Mouse (Mus musculus): ENCODE measurements around the gene Gm20388. TPM values are rescaled to one million over a fixed set of nuclear protein-coding genes. Genes with fewer than 3 reads are reported as not detected.
A peak's percentile ranks its signal among the peaks of the same experiment; 100 is the strongest.

The Gm20388 gene
- polyA plus RNA-seq, 1 experiment, result 49.7 TPM

DNA sequence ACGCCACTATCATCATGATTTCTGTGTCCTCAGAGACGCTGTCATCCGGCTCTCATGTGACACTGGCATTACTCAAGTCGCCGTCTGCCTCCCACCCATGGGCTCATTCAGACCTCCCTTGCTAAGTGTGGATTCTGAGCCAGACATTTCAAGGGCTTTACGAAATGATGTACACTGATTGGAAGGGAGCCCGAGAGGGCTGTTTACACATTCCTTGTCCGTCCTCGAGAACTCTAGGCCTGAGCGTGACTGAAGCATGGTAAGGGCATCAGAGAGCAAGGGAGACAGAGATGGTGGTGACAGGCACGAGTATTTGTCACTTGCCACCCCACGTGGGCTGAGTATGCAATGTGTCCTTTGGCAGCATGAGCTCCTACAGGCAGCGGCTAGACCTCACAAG is 4271.6 kb downstream of the Gm20388 start:
- no peaks in the 10 kb centered on the region for H3K36me3 ChIP-seq (ENCODE audit: control insufficient read depth, insufficient read depth, low read length)
- WGBS, result 60% methylated on average over 13 of the region's 13 CpGs
- H3K27me3 ChIP-seq (replicated peaks; ENCODE audit: control insufficient read depth, insufficient read depth, low read length), result no peaks in the 10 kb centered on the region
- no peak for TF ChIP-seq CTCF (conservative IDR thresholded peaks at IDR 0.05; ENCODE audit: insufficient read depth, insufficient read length, low read depth, low read length)
- TF ChIP-seq POLR2A (IDR thresholded peaks at IDR 0.05; ENCODE audit: low read depth, low read length), result no peak
- peak; percentile 11 for DNase-seq
- no peaks in the 10 kb centered on the region for H3K4me1 ChIP-seq (ENCODE audit: control insufficient read depth, insufficient read depth, low read length)
- H3K27ac ChIP-seq (ENCODE audit: insufficient read depth, low read depth, low read length), result no peak overlapping the region
- H3K4me3 ChIP-seq (ENCODE audit: insufficient read depth, low read depth, low read length), result no peak overlapping the region

DNA sequence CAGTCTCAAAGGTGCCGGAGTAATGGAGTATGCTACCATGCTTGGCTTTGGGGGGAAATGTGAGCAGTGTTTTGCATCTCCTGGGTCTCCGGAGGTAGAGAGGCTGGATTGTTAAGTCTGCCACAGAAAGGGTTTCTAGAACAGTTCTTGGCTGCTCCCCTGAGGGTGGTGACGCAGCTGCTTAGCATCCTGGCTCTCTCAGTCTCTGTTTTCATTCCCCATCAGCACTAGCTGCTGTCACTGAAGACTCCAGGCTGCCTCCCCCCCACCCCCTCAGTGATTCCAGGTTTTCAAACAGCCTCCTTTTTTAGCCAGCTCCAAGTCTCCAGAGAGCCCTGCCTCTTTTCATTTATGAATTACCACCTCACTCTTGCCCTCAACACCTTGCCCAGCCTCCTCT is 4273.4 kb downstream of the Gm20388 start:
- DNase-seq, result no peak
- H3K36me3 ChIP-seq (ENCODE audit: control insufficient read depth, insufficient read depth, low read length), result no peaks in the 10 kb centered on the region
- no peaks in the 10 kb centered on the region for H3K27me3 ChIP-seq (replicated peaks; ENCODE audit: control insufficient read depth, insufficient read depth, low read length)
- no peak overlapping the region for H3K4me3 ChIP-seq (ENCODE audit: insufficient read depth, low read depth, low read length)
- no peak overlapping the region for H3K27ac ChIP-seq (ENCODE audit: insufficient read depth, low read depth, low read length)
- WGBS, result 88% methylated on average over 3 of the region's 3 CpGs
- no peaks in the 10 kb centered on the region for H3K4me1 ChIP-seq (ENCODE audit: control insufficient read depth, insufficient read depth, low read length)
- TF ChIP-seq POLR2A (IDR thresholded peaks at IDR 0.05; ENCODE audit: low read depth, low read length) (no peak), CTCF (conservative IDR thresholded peaks at IDR 0.05; ENCODE audit: insufficient read depth, insufficient read length, low read depth, low read length) (no peak)

DNA sequence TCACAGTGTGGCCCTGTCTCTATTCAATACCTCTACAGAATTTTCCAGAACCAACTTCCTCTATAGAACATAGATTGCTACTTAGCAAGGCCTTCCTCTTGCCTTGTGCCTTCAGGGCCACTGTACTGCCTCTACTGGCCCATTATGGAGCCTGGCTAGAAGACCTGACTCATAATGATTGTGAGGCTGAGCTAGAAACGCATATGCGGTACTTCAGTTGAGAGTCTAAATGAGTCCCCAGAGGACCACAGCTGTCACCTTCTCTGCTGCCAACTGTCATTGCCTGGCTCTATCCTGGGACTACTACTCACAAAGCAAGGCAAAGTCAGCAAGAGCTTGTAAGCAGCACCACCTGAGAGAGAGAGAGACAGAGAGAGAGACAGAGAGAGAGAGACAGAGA is 4273.9 kb downstream of the Gm20388 start:
- no peak overlapping the region for H3K27ac ChIP-seq (ENCODE audit: insufficient read depth, low read depth, low read length)
- no peaks in the 10 kb centered on the region for H3K27me3 ChIP-seq (replicated peaks; ENCODE audit: control insufficient read depth, insufficient read depth, low read length)
- no peak for TF ChIP-seq CTCF (conservative IDR thresholded peaks at IDR 0.05; ENCODE audit: insufficient read depth, insufficient read length, low read depth, low read length)
- TF ChIP-seq POLR2A (IDR thresholded peaks at IDR 0.05; ENCODE audit: low read depth, low read length), result no peak
- no peak overlapping the region for H3K4me3 ChIP-seq (ENCODE audit: insufficient read depth, low read depth, low read length)
- DNase-seq, result no peak
- H3K4me1 ChIP-seq (ENCODE audit: control insufficient read depth, insufficient read depth, low read length), result no peaks in the 10 kb centered on the region
- 84% methylated on average over 2 of the region's 2 CpGs for WGBS
- no peaks in the 10 kb centered on the region for H3K36me3 ChIP-seq (ENCODE audit: control insufficient read depth, insufficient read depth, low read length)

DNA sequence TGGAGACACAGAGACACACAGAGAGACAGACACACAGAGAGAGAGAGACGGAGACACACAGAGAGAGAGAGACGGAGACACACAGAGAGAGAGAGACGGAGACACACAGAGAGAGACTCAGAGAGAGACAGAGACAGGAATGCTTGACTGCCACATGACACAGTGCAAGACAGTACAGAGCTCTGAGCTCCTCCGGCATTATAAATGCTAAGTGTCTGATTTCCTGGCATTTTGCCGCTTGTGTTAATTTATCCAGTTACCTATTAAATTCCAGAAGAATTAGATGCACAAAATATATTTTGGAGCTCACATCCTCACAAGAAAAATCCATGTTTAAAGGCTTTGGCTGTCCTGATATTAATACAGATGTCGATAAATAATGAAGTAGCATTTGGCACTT is 4274.4 kb downstream of the Gm20388 start:
- Histone ChIP-seq H3K27me3 (replicated peaks; ENCODE audit: control insufficient read depth, insufficient read depth, low read length) (no peaks in the 10 kb centered on the region), H3K36me3 (ENCODE audit: control insufficient read depth, insufficient read depth, low read length) (no peaks in the 10 kb centered on the region), H3K27ac (ENCODE audit: insufficient read depth, low read depth, low read length) (no peak overlapping the region), H3K4me1 (ENCODE audit: control insufficient read depth, insufficient read depth, low read length) (no peaks in the 10 kb centered on the region), H3K4me3 (ENCODE audit: insufficient read depth, low read depth, low read length) (no peak overlapping the region)
- WGBS, result 70% methylated on average over 6 of the region's 6 CpGs
- peak; percentile 14 for DNase-seq
- no peak for TF ChIP-seq POLR2A (IDR thresholded peaks at IDR 0.05; ENCODE audit: low read depth, low read length)
- no peak for TF ChIP-seq CTCF (conservative IDR thresholded peaks at IDR 0.05; ENCODE audit: insufficient read depth, insufficient read length, low read depth, low read length)

DNA sequence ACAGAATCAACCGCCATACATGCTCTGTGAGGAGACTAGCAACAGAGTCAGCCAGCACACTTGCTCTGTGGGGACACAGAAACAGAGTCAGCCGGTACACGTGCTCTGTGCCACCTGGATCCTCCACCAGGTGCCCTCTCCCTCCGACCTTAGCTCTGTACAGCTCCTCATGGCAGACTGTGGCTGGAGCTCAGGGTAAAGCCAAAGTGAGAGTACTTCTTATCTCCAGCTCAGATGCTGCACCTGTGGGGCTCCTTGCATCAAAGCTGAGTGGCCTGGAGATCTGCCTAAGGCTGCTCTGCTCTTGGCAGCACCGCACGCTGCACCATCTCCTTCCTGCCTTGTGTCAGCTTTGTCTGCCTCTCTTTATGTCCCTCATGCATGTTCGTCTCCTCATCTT is 4279.7 kb downstream of the Gm20388 start:
- Histone ChIP-seq H3K4me3 (ENCODE audit: insufficient read depth, low read depth, low read length) (no peak overlapping the region), H3K27ac (ENCODE audit: insufficient read depth, low read depth, low read length) (no peak overlapping the region), H3K4me1 (ENCODE audit: control insufficient read depth, insufficient read depth, low read length) (no peaks in the 10 kb centered on the region), H3K36me3 (ENCODE audit: control insufficient read depth, insufficient read depth, low read length) (no peaks in the 10 kb centered on the region), H3K27me3 (replicated peaks; ENCODE audit: control insufficient read depth, insufficient read depth, low read length) (no peaks in the 10 kb centered on the region)
- no peak for DNase-seq
- TF ChIP-seq CTCF (conservative IDR thresholded peaks at IDR 0.05; ENCODE audit: insufficient read depth, insufficient read length, low read depth, low read length) (no peak), POLR2A (IDR thresholded peaks at IDR 0.05; ENCODE audit: low read depth, low read length) (no peak)
- WGBS, result 83% methylated on average over 7 of the region's 7 CpGs

DNA sequence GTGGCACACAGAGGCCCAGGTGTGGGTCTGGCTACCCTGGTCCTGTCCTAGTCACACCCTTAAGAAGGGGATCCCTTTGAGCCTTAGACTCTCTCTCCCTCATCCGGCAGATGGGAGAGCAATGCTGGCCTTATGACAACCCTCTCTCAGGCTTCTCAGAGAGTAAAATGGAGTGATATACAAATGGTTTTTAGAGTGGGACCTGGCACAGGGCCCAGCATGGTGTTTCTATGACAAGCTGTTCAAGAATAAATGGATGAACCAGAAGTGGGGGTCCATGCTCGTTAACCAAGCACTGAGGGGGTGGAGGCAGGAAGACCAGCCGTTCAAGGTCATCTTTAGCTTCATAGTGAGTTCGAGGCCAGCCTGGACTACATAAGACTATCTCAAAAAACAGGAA is 4281.6 kb downstream of the Gm20388 start:
- no peak for TF ChIP-seq CTCF (conservative IDR thresholded peaks at IDR 0.05; ENCODE audit: insufficient read depth, insufficient read length, low read depth, low read length)
- TF ChIP-seq POLR2A (IDR thresholded peaks at IDR 0.05; ENCODE audit: low read depth, low read length), result no peak
- WGBS, result 89% methylated on average over 4 of the region's 4 CpGs
- DNase-seq, result no peak
- Histone ChIP-seq H3K4me1 (ENCODE audit: control insufficient read depth, insufficient read depth, low read length) (no peaks in the 10 kb centered on the region), H3K27ac (ENCODE audit: insufficient read depth, low read depth, low read length) (no peak overlapping the region), H3K4me3 (ENCODE audit: insufficient read depth, low read depth, low read length) (no peak overlapping the region), H3K27me3 (replicated peaks; ENCODE audit: control insufficient read depth, insufficient read depth, low read length) (no peaks in the 10 kb centered on the region), H3K36me3 (ENCODE audit: control insufficient read depth, insufficient read depth, low read length) (no peaks in the 10 kb centered on the region)

DNA sequence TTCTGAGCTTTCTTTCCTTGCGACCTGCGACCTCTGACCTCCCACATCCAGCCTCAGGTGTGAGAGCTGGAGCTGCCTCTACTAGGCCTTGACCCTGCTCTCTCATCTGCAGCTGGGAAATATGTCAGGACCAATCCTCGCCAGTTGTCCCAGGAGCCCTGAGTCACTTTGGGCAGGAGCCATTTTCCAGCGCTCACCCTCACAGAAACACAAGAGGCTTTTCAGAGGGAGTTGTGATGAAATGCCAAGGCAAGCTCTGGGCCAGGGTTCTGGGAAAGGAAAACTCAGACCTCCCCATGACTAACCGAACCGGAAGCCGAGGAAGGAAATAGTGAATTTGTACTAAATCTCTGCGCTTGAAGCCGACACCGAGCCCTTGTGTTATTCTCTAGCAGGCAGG is 4282.3 kb downstream of the Gm20388 start:
- TF ChIP-seq POLR2A (IDR thresholded peaks at IDR 0.05; ENCODE audit: low read depth, low read length) (no peak), CTCF (conservative IDR thresholded peaks at IDR 0.05; ENCODE audit: insufficient read depth, insufficient read length, low read depth, low read length) (no peak)
- peak; percentile 13 for DNase-seq

DNA sequence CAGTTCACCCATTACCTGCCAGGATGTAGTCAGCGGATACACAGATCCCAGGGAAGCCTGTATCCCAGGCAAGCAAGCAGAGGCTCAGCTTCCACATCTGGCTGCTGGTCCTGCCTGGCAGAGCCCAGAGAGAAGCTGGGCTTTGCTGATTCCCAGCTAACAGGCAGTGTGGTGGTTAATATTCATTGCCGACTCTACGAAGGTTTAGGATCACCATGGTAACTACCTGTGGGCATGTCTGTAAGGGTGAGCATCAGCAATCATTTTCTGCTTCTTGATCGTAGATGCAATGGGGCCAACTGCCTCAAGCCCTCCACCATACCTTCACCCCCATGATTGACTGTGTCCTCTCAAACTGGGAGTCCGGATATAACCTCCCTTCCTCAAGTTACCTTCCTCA is 4283.4 kb downstream of the Gm20388 start:
- H3K4me3 ChIP-seq (ENCODE audit: insufficient read depth, low read depth, low read length), result no peak overlapping the region
- 80% methylated on average over 5 of the region's 5 CpGs for WGBS
- H3K36me3 ChIP-seq (ENCODE audit: control insufficient read depth, insufficient read depth, low read length), result no peaks in the 10 kb centered on the region
- no peak for TF ChIP-seq POLR2A (IDR thresholded peaks at IDR 0.05; ENCODE audit: low read depth, low read length)
- no peak for TF ChIP-seq CTCF (conservative IDR thresholded peaks at IDR 0.05; ENCODE audit: insufficient read depth, insufficient read length, low read depth, low read length)
- no peaks in the 10 kb centered on the region for H3K4me1 ChIP-seq (ENCODE audit: control insufficient read depth, insufficient read depth, low read length)
- no peaks in the 10 kb centered on the region for H3K27me3 ChIP-seq (replicated peaks; ENCODE audit: control insufficient read depth, insufficient read depth, low read length)
- no peak overlapping the region for H3K27ac ChIP-seq (ENCODE audit: insufficient read depth, low read depth, low read length)
- DNase-seq, result no peak

More for the DNA sequence above, 4282.3 kb downstream of the Gm20388 start:
- WGBS, result 67% methylated on average over 10 of the region's 10 CpGs
- Histone ChIP-seq H3K27me3 (replicated peaks; ENCODE audit: control insufficient read depth, insufficient read depth, low read length) (no peaks in the 10 kb centered on the region), H3K36me3 (ENCODE audit: control insufficient read depth, insufficient read depth, low read length) (no peaks in the 10 kb centered on the region), H3K27ac (ENCODE audit: insufficient read depth, low read depth, low read length) (no peak overlapping the region), H3K4me1 (ENCODE audit: control insufficient read depth, insufficient read depth, low read length) (no peaks in the 10 kb centered on the region), H3K4me3 (ENCODE audit: insufficient read depth, low read depth, low read length) (no peak overlapping the region)

Data from kidney, adult 2 months (tissue).